Mouse (Mus musculus) left cerebral cortex, adult 8-10 months (tissue): ENCODE measurements at regions not wholly inside any gene's neighbourhood (a gene's known extent, or its start where the extent isn't known, plus 50 kb on each side); places are given as distances from the start of the nearest gene placed in this dataset.

Experiments
- DNase-seq, 2 experiments: peaks; one replicate each; pipeline ENCODE4 v3.0.0; 2022; ENCODE audit warnings: low spot score in 2 of 2

DNA sequence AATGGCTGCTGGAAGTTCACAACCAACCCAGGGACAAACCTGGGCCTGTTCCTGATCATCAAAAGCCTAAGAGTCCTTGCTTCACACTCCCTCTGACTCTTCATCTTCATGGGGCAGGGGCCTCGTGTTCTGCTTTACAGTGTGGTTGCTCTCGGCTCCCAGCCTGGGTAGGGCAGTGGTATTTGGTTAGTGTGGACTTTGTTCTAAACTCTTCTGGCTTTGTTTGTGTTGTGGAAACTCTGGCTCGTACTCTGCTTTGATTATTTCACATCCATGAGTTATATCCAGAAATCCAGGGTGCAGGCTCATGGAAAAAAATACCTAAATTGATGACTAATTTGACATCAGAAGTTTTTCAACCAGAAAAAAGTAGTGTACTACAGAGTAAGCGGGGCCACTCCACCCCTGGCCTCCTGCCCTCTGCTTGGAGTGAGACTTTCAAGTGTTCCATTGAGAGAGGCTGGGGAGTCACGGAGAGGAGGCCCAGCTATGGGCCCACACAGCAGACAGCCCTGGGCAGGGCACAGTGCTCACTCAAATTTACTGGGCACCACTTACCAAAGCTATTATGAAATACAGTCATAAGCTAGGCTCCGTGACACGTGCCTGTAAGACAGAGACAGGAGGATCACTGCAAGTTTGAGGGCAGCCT is 325.4 kb upstream of the Ddhd1 start:
- DNase-seq = no peak

DNA sequence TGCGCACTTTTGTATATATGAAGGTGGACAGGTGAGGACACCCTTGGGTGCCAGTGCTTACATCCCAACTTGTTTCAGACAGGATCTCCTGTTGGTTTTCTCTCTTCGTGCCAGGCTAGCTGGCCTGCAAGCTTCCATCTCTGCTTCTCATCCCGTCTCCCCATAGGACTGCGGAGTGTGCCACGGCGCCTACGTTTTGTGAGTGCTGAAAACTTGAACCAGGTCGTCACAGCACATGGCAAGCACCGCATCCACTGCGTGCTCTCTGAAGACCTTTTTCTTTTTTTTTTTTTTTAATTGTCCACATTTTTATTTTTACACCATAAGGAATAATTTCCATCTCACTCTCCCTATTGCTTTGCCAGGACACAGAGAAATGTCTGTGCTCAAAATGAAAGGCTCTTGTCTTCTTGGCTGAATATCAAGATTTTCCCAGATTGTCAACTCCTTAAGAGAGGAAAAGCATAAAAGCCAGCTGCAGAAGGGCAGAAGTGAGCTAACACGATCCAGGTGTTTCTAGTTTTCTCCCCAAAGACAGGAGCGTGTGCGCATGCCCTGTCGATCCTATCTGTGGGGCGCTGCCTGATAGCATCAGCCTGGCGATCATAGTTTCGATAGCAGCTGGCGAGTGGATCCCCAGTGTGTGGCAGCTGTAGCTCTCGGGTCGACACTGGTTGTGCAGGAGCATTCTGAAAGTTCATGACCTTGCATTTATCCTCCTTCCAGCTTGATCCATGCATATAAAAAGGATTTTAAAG is 326.4 kb upstream of the Ddhd1 start:
- DNase-seq = no peak

DNA sequence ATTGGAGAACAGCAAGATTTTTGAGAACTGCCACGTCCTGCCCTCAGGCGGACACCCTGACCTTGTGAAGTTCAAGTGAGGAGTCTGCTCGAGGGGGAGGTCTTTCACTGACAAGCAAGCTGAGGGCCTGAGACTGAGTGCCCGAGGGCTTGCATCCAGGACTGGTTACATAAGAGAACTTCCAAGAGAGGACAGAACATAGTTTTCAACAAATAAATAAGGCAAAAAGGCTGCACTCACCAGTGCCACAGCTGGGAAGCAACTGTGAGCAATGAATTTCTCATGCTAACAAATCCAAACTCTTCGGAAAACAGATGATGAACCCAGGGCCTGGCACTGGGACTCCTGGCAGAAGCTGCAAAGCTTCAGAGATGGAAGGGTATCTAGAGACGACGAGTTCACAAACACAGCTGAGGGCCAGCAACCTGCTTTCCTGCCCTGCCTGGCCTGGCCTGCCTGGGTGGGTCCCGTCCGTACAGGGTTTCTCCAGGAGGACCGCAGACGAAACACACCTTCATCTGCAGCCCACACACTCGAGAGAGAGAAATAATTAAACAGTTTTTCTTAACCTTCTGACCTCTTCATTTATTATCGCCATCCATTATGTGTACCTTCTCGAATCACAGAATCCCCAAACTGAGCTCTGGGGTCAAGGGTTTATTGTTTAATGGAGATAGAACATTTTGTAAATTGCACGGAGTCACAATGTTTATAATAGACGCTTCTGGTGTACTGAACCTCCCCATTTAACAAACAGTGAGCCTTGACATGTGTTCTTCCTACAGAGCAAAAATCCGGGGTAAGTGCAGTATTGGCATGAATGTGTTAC is 334.3 kb upstream of the Ddhd1 start:
- no peak for DNase-seq

DNA sequence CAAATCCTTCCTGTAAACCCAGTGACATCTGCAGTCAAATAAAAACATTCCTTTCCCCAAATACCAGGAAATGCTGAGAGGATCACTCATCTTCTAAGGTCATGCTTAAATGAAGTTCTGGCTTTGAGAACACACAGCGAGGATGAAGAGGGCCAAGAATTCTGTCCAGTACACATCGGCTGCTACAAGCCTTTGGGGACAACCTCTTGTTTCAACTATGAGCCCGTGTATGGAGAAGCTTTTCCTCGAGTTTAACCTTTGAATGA is 334.9 kb upstream of the Ddhd1 start:
- no peak for DNase-seq

DNA sequence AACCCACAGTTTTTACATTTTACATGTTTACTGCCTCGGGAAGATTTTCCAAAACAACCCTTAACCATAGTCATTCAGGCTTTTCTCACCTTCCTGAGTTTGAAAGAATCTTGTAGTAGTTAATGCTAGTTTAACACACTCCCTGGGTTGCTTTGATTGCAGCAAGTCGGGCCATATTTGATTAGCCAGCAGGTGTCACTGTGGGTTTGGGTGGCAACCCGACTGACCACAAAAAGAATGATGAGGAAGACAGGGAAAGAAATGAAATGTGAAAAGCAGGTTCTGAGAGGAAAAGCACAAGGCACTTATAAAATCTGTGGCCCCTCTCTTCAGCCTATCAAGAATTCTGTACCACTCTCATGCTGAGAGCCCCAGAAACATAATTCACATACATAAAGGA is 335.7 kb upstream of the Ddhd1 start:
- peak in 1 of 2 experiments; percentile 56 for DNase-seq

DNA sequence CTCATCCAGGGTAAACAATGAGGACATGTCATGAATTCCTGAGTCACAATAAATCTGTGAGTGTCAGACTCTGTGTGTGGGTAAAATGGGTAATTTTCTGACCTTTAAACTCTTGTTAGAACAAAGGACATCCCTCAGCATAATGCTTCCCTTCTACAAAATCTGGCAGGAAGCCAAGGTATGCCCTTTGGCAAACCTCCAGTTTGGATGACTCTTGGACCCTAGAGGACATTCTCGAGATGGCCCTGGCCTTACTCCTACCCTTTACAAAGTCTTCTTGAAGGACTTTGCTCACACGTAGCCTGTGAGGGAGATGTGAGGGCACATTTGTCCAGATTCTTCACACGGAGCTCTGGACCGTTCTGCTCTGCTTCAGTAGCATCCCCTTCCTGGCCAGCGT is 338.8 kb upstream of the Ddhd1 start:
- no peak for DNase-seq

DNA sequence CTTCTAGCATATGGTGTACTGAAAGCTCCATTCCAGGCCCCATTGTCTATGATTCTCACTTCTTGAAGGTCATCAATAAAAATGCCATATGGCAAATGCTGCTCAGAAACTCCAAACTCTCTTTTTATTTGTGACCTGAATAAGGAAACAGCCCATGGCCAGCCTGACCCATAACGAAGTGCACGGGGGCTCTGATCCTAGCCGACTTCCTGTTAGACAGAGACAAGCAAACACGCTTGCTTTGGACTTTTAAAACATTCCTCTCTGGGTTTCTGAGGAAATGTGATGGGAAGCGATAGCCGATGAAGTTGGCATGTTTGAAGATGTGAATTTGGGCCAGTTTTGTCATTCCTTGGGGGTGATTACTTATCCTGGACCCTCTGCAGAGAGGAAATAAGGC is 346.1 kb upstream of the Ddhd1 start:
- no peak for DNase-seq

DNA sequence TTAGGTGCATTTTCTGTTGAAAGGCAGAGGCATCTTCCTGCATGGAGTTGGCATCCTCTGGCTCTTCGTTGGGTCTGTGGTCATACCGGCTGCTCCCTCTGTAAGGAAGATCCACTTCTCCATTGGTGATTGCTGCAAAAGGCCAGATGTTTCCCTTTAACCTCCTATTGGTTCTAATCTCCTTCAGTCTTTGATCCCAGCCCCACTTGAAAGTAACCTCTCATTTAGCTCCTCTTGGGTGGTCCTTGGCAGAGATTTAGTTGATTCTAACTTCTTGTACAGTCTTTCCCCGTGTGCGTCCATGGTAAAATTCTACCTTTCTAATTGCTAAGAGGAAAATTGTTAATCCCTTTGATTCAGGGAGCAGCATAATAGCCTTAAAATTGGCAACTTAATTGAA is 347.4 kb upstream of the Ddhd1 start:
- DNase-seq = no peak

DNA sequence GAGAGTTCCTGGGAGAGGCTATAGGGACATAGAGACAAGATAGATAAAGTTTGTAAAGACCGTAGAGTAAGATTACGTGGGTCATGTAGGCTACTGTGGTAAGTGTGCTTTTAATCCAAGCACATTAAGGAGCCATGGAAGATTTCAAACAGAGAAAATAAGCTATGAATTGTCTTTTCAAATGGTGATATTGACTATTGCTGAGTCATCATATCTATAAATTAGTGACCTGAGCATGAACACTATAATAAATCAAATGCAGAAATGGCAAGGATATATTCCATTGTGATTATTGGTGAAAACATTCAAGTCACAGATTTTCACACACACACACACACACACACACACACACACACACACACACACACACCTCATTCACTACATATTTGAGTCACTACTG is 355.3 kb upstream of the Ddhd1 start:
- no peak for DNase-seq

DNA sequence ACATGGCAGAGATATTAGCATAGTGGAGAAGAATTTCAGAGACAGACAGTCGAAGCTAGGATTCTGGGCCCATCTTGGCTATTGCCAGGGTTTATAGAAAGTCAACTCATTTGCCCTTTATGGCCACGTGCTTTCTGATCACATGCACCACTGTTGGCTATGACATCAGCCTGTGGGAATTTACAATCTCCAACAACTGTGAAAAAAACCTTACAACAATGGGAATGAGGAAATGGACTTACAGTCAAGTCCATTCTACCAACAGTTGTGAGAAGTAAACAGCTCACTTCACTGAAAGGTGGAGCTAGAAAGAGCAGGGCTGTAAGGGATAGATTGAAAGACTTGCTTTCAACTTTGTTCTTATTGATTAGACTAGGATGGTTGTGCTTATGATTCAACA is 356.1 kb upstream of the Ddhd1 start:
- no peak for DNase-seq

DNA sequence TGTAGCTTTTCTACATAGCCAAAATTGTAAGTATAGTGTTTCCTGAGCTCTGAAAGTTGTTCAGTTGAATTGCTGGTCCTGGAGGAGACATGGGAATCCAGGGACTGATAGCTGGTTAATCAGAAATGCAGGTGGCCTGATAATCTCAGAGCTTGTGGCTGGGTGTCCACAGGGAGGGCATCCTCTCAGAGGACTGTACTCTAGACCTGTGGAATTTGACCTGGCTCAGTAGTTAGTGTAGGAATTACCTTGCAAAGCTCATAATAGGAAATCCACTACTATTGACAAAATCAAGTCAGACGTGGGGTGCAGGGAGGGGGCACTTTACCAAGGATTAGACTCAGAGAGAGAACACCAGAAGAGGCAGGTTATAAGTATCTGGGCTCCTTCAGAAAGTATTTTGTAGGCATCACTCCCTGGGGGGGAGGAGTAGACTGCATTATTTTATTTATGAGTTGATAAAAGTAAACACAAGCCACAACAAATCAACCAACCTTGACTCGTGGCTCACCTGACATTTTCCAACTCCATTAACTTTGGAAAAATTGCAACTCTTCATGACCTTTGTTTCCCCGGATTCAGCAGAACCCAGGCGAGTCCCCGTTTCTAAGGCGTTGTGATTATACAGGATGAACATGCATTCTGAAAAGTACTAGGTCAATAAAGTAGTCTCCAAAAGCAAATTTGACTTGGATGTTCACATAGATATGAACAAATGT is 357.9 kb upstream of the Ddhd1 start:
- DNase-seq = no peak

DNA sequence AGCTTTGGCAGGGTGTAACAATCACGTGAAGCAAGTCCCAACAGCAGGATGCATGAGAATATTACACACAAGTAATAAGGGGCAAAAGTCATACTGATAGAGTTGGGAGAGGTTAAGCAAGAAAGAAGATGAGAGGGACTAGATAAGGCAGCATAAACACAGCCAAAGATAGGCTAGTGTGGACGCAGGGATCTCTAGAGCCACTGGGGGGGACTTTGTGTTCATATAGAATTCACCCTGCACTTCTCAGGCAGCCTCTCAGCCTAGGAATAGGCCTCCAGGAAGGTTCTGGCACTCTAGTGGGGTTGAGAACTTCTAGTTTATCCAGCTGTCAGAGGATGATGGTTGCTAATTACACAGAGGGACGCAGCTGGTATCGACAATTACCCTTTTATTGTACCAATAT is 358.8 kb upstream of the Ddhd1 start:
- no peak for DNase-seq

DNA sequence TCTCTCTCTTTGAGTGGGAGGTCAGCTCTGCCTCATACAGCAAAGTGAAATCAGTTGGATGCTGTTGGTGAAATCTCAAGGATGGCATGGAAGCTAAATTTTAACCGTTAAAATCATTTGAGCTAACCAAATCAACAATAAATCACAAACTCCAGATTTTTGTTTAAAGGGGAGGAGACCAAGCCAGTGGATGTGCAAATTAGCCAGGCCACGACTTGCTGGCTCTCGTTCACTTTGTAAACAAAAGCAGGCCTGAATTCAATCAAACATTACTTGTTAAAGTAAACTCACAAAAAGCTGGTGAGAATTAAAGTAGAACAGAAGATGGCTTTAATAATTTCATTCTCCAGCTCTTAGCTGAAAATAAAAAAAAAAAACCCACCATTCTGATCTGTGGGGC is 359.3 kb upstream of the Ddhd1 start:
- no peak for DNase-seq

DNA sequence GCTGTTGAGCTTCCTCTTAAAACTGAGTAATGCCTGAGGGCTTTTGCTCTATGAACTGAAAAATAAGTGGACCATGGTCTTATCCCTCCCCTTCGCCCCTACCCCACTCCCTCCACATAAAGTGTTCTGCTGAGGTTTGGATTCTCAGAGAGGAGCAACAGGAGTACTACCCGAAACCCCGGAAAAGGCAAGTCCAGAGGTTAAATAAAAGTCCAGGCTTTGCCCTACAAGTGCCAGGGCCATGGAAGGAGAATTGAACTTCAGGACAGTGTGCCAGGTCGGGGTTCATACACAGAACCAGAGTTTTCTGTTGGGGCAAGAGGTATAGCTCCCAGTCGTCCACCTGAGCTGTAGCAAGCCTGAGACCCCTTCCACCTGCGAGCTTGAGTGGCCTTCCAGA is 360.0 kb upstream of the Ddhd1 start:
- no peak for DNase-seq

DNA sequence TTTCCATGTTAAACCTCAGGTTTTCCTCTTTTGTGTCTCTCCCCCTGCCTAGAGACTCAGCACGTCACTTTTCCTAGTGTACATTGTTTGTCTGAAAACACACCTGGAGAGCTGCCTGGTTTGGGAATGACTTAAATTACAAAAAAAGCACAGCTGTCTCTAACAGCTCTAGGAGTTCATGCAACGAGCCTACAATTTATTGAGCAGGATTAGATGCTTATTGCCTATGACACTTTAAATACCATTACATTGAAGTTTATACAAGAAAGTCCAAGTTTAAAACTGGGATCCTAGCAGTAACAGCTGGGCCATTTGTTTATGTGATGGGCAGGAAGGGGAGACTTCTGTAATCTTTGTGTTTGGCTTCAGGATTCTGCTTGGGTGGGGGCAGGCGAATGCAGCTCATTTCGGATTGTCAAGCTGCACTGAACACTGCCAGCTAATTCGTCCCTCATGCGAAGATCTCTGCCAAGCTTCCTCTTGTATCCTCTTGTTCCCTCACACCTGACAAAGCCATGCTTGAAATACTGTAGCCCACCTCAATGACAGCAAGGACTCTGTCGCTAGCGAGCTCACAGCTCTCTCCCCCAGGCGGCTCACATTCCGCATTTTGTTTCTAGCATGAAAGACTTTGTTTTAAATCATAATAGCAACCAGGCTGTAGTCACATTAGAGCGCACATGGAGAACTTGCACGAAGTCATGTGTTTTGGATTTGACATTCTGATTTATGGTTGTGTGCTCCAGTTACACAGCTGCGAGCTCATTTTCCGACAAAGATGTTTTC is 359.8 kb upstream of the Gm15217 start:
- no peak for DNase-seq

DNA sequence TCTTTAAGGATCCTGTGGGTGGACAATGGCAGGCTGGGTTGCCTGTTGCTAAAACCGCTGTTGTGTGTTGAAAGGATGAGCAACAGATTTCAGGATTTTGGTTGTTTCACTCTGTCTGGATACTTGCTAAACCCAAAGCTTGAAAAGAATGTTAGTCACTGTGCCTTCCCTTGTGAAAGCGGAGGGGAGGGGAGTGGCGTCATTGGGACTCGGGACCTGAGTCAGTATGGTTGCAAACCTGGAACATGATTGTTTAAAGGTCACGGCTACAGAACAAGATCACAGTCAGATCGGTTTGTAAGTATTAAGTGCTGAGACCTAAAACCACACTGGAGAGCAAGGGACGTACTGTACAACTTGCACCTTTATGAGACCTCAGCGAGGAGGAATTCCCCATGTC is 344.9 kb upstream of the Gm15217 start:
- DNase-seq = no peak

DNA sequence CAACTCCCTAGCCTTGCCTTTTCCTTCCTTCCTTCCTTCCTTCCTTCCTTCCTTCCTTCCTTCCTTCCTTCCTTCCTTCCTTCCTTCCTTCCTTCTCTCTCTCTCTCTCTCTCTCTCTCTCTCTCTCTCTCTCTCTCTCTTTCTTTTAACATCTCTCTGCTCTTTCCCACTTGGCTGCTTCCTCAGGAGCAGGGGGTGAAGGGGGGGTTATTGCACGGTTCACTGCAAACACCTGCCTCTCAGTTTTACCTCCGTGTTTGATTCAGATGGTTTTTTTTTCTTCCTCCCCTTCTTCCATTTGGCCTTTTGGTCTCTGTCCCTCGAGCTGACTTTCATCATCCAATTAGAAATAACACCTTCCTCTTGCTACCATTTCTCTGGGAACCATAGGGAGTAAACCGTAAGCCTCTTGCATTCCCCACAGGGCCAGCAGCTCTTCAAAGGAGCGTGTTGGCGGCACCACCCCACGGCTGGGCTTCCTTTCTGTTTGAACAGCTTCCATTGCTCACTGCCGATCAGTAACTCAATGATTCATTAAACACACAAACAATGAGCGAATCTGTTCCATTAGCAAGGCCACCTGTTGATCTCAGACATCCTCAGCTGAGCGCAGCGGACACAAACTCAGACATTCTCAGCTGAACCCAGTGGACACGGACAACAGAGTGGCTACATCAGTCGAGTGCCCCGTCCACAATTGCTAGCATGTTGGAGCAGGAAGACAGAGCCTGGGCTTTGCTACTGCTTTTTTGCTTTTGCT is 318.4 kb upstream of the Gm15217 start:
- DNase-seq = peak in 1 of 2 experiments; percentile 7

DNA sequence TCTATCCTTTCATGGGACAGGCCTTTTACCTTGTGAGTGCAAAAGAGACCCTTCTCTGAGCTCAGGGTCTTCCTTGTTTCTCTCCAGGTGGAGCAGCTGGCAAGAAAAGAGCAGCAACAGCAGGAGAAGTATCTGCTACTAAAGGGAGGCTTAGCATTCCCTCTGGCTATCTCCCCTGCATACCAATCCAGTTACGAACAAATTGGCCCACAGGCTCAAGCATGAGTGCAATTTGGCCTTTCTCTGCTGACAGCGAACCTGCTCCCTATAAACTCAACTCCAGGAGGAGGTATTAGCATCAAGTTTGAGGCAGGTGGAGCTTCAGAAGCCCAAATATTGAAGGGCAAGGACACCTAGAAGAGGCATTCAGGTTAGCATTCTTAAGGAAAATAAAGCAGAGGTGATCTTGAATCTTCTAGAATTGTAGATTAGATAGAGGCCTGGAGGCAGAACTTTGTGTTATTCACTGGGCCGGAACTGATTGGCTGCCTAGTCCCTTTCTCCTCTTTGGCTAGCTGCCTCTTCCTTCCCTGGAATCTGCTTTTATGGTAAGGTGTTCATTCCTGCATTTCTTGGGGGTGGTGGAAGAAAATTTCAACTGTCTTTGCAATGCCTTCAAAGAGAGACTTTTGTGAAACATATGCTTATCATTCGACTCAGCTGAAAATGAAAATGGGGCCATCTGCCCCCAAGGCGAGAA is 312.0 kb upstream of the Gm15217 start:
- DNase-seq = no peak

DNA sequence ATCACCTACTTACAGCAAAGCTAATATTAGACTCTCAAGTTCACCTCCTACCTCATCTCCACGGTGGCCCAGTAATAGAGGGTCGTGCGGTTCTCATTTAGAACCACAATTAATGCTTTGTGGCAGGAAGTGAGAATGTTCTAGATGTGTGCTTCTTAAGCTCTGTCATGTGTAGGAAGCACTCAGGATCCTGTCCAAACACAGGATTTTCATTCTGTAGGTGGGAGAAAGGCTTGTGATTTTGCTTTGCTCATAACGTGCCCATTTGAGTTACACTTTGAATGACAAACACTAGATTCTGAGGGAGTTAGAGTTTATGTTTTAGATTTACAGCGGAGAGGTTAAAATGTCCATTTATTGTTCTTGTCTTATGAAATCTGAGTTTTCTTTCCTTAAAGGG is 308.0 kb upstream of the Gm15217 start:
- no peak for DNase-seq

DNA sequence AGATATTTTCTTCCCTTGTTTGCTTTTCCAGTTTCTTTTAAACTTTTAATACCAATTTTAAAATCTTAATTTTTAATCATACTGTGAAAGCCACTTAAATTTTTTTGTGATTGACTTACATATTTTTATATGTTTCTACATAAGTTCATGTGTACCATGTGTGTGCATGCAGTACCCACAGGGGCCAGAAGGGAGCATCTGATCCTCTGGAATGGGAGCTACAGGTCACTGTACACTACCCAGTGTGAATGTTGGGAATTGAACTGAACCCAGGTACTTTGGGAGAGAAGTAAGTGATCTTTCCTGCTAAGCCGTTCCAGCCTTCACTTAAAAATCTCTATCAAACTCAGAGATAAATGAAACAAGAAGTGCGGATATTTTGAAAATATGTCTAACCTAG is 302.5 kb upstream of the Gm15217 start:
- no peak for DNase-seq
